Mouse (Mus musculus) limb, embryonic 14.5 days (tissue): ENCODE measurements at regions not wholly inside any gene's neighbourhood (a gene's known extent, or its start where the extent isn't known, plus 50 kb on each side); places are given as distances from the start of the nearest gene placed in this dataset.

ENCODE experiments used
- ATAC-seq: fragments of 200-750 bp; cut with Nextera tagmentation; 2 replicates; pipeline ENCODE4 v1.8.0; 2017; ENCODE audit warnings: low read depth, moderate number of reproducible peaks, moderate TSS enrichment; ENCODE audit not compliant: low FRiP score
- DNase-seq: peaks from one replicate; pipeline ENCODE4 v3.0.0-alpha.2; 2015; ENCODE audit warnings: low spot score
- H3K27ac ChIP-seq: fragments of 300-500 bp; sonication (generic); replicated peaks from 2 replicates; pipeline ENCODE4 v1.5.1; 2014; ENCODE audit warnings: low read depth, mild to moderate bottlenecking, low read length, moderate library complexity, mixed read lengths
- H3K27me3 ChIP-seq: fragments of 300-500 bp; sonication (generic); 2 replicates; pipeline ENCODE4 v1.6.1; 2014; ENCODE audit warnings: low read length, mixed read lengths; ENCODE audit not compliant: control insufficient read depth, insufficient read depth
- H3K36me3 ChIP-seq: fragments of 300-500 bp; sonication (generic); 2 replicates; pipeline ENCODE4 v1.6.1; 2014; ENCODE audit warnings: mild to moderate bottlenecking, low read length, moderate library complexity, mixed read lengths; ENCODE audit not compliant: control insufficient read depth, insufficient read depth
- H3K4me1 ChIP-seq: fragments of 300-500 bp; sonication (generic); 2 replicates; pipeline ENCODE4 v1.6.1; 2014; ENCODE audit warnings: antibody characterized with exemption, low read length, mixed read lengths; ENCODE audit not compliant: control insufficient read depth, insufficient read depth
- H3K4me2 ChIP-seq: fragments of 300-500 bp; sonication (generic); replicated peaks from 2 replicates; pipeline ENCODE4 v1.6.1; 2014; ENCODE audit warnings: low read depth, mild to moderate bottlenecking, low read length, moderate library complexity; ENCODE audit not compliant: severe bottlenecking
- H3K4me3 ChIP-seq: fragments of 300-500 bp; sonication (generic); replicated peaks from 2 replicates; pipeline ENCODE4 v1.5.1; 2014; ENCODE audit warnings: low read length
- H3K9ac ChIP-seq: fragments of 300-500 bp; sonication (generic); 2 replicates; pipeline ENCODE4 v1.6.1; 2014; ENCODE audit warnings: mild to moderate bottlenecking, low read depth, low read length, moderate library complexity; ENCODE audit not compliant: severe bottlenecking
- H3K9me3 ChIP-seq: fragments of 300-500 bp; sonication (generic); 2 replicates; pipeline ENCODE4 v1.6.1; 2016; ENCODE audit warnings: low read length; ENCODE audit not compliant: control insufficient read depth
- POLR2A ChIP-seq: fragments of 200-500 bp; IDR thresholded peaks from 2 replicates; pipeline ENCODE4 v1.8.0; 2012; ENCODE audit warnings: inconsistent platforms, mild to moderate bottlenecking, moderate library complexity, borderline replicate concordance; ENCODE audit not compliant: insufficient read depth, insufficient read length; ENCODE audit errors: extremely low read depth
- WGBS: fragments of 180-500 bp; shearing (Covaris S2); extraction: QIAGEN DNeasy Blood & Tissue Kit; methylation state at CpG from one replicate; pipeline ENCODE4 v1.1.7; 2014; 5-methylcytosine and 5-hydroxymethylcytosine counted together

GRCm38 (mm10) chr13:55893154-55894018 lies 57.4 kb upstream of the Pitx1 start:
- no peak for TF ChIP-seq POLR2A
- DNase-seq (no peak), ATAC-seq (no peak)
- Histone ChIP-seq H3K4me1 (peaks cover 5% of the 10 kb centered on the region), H3K4me2 (no peak overlapping the region), H3K9me3 (no peaks in the 10 kb centered on the region), H3K9ac (no peak overlapping the region), H3K4me3 (no peak overlapping the region), H3K36me3 (no peaks in the 10 kb centered on the region), H3K27me3 (no peaks in the 10 kb centered on the region), H3K27ac (no peak overlapping the region)
- 69% methylated on average over 25 of the region's 25 CpGs for WGBS

GRCm38 (mm10) chr13:55892250-55892649 lies 56.3 kb upstream of the Pitx1 start:
- Histone ChIP-seq H3K4me3 (no peak overlapping the region), H3K9me3 (no peaks in the 10 kb centered on the region), H3K36me3 (no peaks in the 10 kb centered on the region), H3K27ac (no peak overlapping the region), H3K4me1 (no peaks in the 10 kb centered on the region), H3K27me3 (no peaks in the 10 kb centered on the region), H3K9ac (no peak overlapping the region), H3K4me2 (no peak overlapping the region)
- 83% methylated on average over 3 of the region's 3 CpGs for WGBS
- ATAC-seq, result no peak
- no peak for TF ChIP-seq POLR2A
- no peak for DNase-seq

GRCm38 (mm10) chr13:55887099-55887736 lies 51.2 kb upstream of the Pitx1 start:
- no peak overlapping the region for H3K9ac ChIP-seq
- H3K9me3 ChIP-seq, result no peaks in the 10 kb centered on the region
- no peaks in the 10 kb centered on the region for H3K27me3 ChIP-seq
- no peak overlapping the region for H3K27ac ChIP-seq
- TF ChIP-seq POLR2A, result no peak
- no peak for DNase-seq
- 94% methylated on average over 13 of the region's 13 CpGs for WGBS
- no peak overlapping the region for H3K4me2 ChIP-seq
- no peak overlapping the region for H3K4me3 ChIP-seq
- ATAC-seq, result no peak
- no peaks in the 10 kb centered on the region for H3K36me3 ChIP-seq
- H3K4me1 ChIP-seq, result no peaks in the 10 kb centered on the region
